Mouse (Mus musculus) neural tube, embryonic 13.5 days (tissue): ENCODE results near the gene Hoxc11. TPM values are rescaled to one million over a fixed set of nuclear protein-coding genes. Genes with fewer than 3 reads are reported as not detected.

Source experiments
- ATAC-seq: fragments of 200-750 bp; cut with Nextera tagmentation; 2 replicates; pipeline ENCODE4 v1.8.0; 2017; ENCODE audit warnings: low read depth, mild to moderate bottlenecking, moderate TSS enrichment, moderate library complexity
- H3K27ac ChIP-seq: fragments of 300-500 bp; sonication (generic); replicated peaks from 2 replicates; pipeline ENCODE4 v1.5.1; 2015; ENCODE audit warnings: moderate library complexity, mild to moderate bottlenecking, inconsistent platforms
- H3K27me3 ChIP-seq: fragments of 300-500 bp; sonication (generic); 2 replicates; pipeline ENCODE4 v1.6.1; 2015; ENCODE audit warnings: mild to moderate bottlenecking, inconsistent platforms
- H3K36me3 ChIP-seq: fragments of 300-500 bp; sonication (generic); 2 replicates; pipeline ENCODE4 v1.6.1; 2015; ENCODE audit warnings: mild to moderate bottlenecking, inconsistent platforms
- H3K4me1 ChIP-seq: fragments of 300-500 bp; sonication (generic); replicated peaks from 2 replicates; pipeline ENCODE4 v1.6.1; 2015; ENCODE audit warnings: inconsistent platforms
- H3K4me2 ChIP-seq: fragments of 300-500 bp; sonication (generic); 2 replicates; pipeline ENCODE4 v1.6.1; 2015; ENCODE audit warnings: inconsistent platforms, mild to moderate bottlenecking, moderate library complexity
- H3K4me3 ChIP-seq: fragments of 300-500 bp; sonication (generic); 2 replicates; pipeline ENCODE4 v1.5.1; 2015; ENCODE audit warnings: mild to moderate bottlenecking, inconsistent platforms
- H3K9ac ChIP-seq: fragments of 300-500 bp; sonication (generic); 2 replicates; pipeline ENCODE4 v1.6.1; 2015; ENCODE audit warnings: moderate library complexity, mild to moderate bottlenecking, inconsistent platforms
- H3K9me3 ChIP-seq: fragments of 300-500 bp; sonication (generic); 2 replicates; pipeline ENCODE4 v1.6.1; 2016; ENCODE audit warnings: inconsistent platforms
- WGBS: fragments of 180-500 bp; shearing (Covaris S2); methylation state at CpG from one replicate; pipeline ENCODE4 v1.1.7; 2015; 5-methylcytosine and 5-hydroxymethylcytosine counted together
- polyA plus RNA-seq: library from polyadenylated mRNA; unstranded; fragments of >200 nt; fragmentation: Nextera tagmentation; extraction: Ambion mirVana; gene quantifications from 2 replicates; pipeline ENCODE4 v1.2.1, GENCODE M21; 2015

The Hoxc11 gene
- polyA plus RNA-seq, 1 experiment from 2014 or later, result 2.6 TPM

DNA sequence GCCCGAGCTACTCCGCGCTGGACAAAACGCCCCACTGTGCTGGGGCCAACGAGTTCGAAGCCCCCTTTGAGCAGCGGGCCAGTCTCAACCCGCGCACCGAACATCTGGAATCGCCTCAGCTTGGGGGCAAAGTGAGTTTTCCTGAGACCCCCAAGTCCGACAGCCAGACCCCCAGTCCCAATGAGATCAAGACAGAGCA, 13.0 kb downstream of the Hoxc11 start, which contains the start of gene Hoxc5:
TSS of gene Hoxc5 (plus strand) at position 132 of the 199 bp plus-strand sequence.
- no peak for ATAC-seq
- peak within 1 kb of the TSS; percentile 91 for H3K4me2 ChIP-seq
- H3K4me1 ChIP-seq, result peaks cover 42% of the 10 kb centered on the region
- H3K27ac ChIP-seq, result peak within 1 kb of the TSS; percentile 88
- H3K9me3 ChIP-seq, result no peaks in the 10 kb centered on the region
- no peaks in the 10 kb centered on the region for H3K36me3 ChIP-seq
- WGBS, result under 1% methylated on average over 12 of the region's 12 CpGs
- H3K4me3 ChIP-seq, result peak within 1 kb of the TSS; percentile 90
- H3K9ac ChIP-seq, result peak within 1 kb of the TSS; percentile 100
- peaks cover 88% of the 10 kb centered on the region for H3K27me3 ChIP-seq

GRCm38 (mm10) chr15:102967511-102968397, 13.5 kb downstream of the Hoxc11 start:
- no peaks in the 10 kb centered on the region for H3K36me3 ChIP-seq
- peak overlapping the region; percentile 91 for H3K4me2 ChIP-seq

DNA sequence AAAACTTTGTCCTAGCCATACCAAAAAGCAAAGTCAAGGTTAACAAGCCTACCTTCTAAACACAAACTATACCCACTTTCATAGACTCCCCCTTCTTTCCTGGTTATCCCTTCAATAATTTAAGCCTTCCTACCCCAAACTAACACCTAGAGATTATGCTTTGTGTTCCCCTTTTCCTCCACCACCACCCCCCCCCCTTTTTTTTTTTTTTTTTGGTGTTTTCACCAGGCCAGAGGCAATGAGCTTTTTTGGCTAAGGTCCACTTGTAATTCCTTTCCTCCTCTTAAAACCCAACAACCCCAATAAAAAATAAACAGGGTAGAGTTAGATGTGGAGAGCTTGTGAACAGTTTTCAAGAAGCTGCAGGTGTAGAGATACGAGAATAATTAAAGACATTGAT, 15.1 kb downstream of the Hoxc11 start:
- Histone ChIP-seq H3K27me3 (peaks cover 80% of the 10 kb centered on the region), H3K9me3 (no peaks in the 10 kb centered on the region), H3K27ac (no peak overlapping the region), H3K36me3 (no peaks in the 10 kb centered on the region), H3K4me3 (peak overlapping the region; percentile 90), H3K9ac (peak overlapping the region; percentile 100), H3K4me1 (peaks cover 39% of the 10 kb centered on the region), H3K4me2 (peak overlapping the region; percentile 91)
- ATAC-seq, result no peak
- WGBS, result 31% methylated on average over 1 of the region's 1 CpGs

More at GRCm38 (mm10) chr15:102967511-102968397, 13.5 kb downstream of the Hoxc11 start:
- ATAC-seq, result no peak
- WGBS, result 4% methylated on average over 34 of the region's 34 CpGs
- Histone ChIP-seq H3K9ac (peak overlapping the region; percentile 100), H3K4me1 (peaks cover 42% of the 10 kb centered on the region), H3K27ac (peak overlapping the region; percentile 88), H3K9me3 (no peaks in the 10 kb centered on the region), H3K27me3 (peaks cover 83% of the 10 kb centered on the region), H3K4me3 (peak overlapping the region; percentile 90)

DNA sequence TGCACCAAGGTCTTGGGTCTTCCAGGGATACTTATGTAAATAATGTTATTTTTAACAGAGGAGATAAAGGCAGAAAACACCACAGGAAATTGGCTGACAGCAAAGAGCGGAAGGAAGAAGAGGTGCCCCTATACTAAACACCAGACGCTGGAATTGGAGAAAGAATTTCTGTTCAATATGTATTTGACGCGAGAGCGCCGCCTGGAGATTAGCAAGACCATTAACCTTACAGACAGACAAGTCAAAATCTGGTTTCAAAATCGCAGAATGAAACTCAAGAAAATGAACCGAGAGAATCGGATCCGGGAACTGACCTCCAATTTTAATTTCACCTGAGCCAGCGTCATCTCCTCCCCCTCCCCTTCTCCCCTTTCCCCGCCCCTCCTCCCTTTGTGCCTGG, 16.5 kb downstream of the Hoxc11 start:
- H3K4me3 ChIP-seq, result peak overlapping the region; percentile 90
- H3K4me1 ChIP-seq, result peaks cover 45% of the 10 kb centered on the region
- peak overlapping the region; percentile 91 for H3K4me2 ChIP-seq
- 1% methylated on average over 12 of the region's 12 CpGs for WGBS
- H3K9me3 ChIP-seq, result no peaks in the 10 kb centered on the region
- H3K27me3 ChIP-seq, result peaks cover 66% of the 10 kb centered on the region
- peak overlapping the region; percentile 100 for H3K9ac ChIP-seq
- H3K27ac ChIP-seq, result peak overlapping the region; percentile 99
- no peak for ATAC-seq
- H3K36me3 ChIP-seq, result no peaks in the 10 kb centered on the region

GRCm38 (mm10) chr15:102972254-102972653, 18.0 kb downstream of the Hoxc11 start:
- Histone ChIP-seq H3K4me2 (peak overlapping the region; percentile 91), H3K27ac (peak overlapping the region; percentile 99), H3K4me3 (peak overlapping the region; percentile 90), H3K27me3 (peaks cover 51% of the 10 kb centered on the region), H3K4me1 (peaks cover 39% of the 10 kb centered on the region), H3K36me3 (no peaks in the 10 kb centered on the region), H3K9me3 (no peaks in the 10 kb centered on the region), H3K9ac (peak overlapping the region; percentile 100)
- under 1% methylated on average over 21 of the region's 21 CpGs for WGBS
- ATAC-seq, result no peak

DNA sequence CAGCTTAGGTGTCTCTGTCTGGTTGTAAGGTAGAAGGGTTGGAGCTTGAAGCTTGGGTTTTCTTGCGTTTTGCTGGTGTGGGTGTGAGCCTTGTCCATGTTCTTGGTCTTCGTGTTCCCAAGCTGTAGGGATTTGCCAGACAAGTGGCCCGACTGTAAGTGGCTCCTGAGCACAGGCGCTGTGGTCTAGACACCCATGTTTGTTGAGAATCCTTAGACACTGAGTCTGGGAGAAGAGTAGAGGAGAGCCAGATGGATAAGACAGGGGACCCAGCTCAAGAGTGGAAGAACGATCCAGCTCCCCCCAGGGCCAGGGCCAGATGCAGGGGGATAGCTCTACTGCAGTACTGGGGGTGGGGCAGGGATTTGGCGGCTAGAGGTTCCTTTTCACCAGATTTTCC, 18.5 kb downstream of the Hoxc11 start:
- Histone ChIP-seq H3K9ac (peak overlapping the region; percentile 100), H3K4me3 (peak overlapping the region; percentile 90), H3K9me3 (no peaks in the 10 kb centered on the region), H3K27ac (peak overlapping the region; percentile 99), H3K27me3 (peaks cover 50% of the 10 kb centered on the region), H3K36me3 (no peaks in the 10 kb centered on the region), H3K4me2 (peak overlapping the region; percentile 91), H3K4me1 (peaks cover 41% of the 10 kb centered on the region)
- no peak for ATAC-seq
- 1% methylated on average over 6 of the region's 6 CpGs for WGBS

DNA sequence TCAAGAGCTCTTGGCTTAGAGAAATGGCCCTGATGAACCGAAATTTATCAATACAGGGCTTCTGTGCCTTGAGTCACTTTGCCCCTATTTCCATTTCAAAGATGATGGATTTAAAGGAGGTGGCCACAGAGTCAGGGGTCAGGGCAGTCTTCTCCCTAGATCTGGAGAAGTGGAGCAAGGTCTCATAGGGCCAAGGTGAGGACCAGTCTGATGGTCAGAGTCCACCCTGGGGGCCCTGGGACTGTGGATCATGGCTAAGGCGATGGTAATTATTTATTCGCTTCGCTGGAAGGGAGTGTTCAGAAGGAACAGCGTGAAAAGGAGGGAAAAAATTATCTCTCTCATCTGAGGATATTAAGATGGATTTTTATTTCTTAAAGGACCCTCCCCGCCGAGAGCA, 20.8 kb downstream of the Hoxc11 start:
- Histone ChIP-seq H3K27ac (peak overlapping the region; percentile 99), H3K27me3 (peaks cover 44% of the 10 kb centered on the region), H3K9me3 (no peaks in the 10 kb centered on the region), H3K4me1 (peaks cover 60% of the 10 kb centered on the region), H3K9ac (peak overlapping the region; percentile 100), H3K4me2 (peak overlapping the region; percentile 91), H3K4me3 (peak overlapping the region; percentile 90), H3K36me3 (no peaks in the 10 kb centered on the region)
- under 1% methylated on average over 7 of the region's 7 CpGs for WGBS
- no peak for ATAC-seq

DNA sequence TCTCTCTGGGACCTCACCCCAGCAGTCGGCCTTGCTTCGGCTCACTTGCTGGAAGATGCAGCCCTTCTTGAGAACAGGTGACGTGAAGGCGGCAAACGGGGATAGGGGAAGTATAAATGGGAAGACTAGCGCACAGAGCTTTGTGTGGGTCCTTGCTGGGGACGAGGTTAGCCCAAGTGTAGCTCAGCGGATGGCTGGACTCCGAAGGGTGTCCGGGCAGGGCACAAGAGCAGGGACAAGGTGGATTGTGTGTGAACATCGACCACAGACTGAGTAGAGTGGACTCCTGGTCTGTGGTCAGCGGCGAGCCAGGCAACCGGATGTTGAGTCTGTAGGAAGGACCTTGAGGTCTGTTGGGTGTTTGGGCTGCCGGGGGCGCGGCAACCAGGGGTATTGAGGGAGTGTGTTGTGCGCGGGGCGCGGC, 21.5 kb downstream of the Hoxc11 start:
- peaks cover 39% of the 10 kb centered on the region for H3K27me3 ChIP-seq
- no peaks in the 10 kb centered on the region for H3K36me3 ChIP-seq
- H3K4me3 ChIP-seq, result peak overlapping the region; percentile 90
- peak overlapping the region; percentile 99 for H3K27ac ChIP-seq
- no peaks in the 10 kb centered on the region for H3K9me3 ChIP-seq
- H3K4me2 ChIP-seq, result peak overlapping the region; percentile 91
- ATAC-seq, result no peak
- WGBS, result under 1% methylated on average over 21 of the region's 21 CpGs
- H3K9ac ChIP-seq, result peak overlapping the region; percentile 100
- peaks cover 55% of the 10 kb centered on the region for H3K4me1 ChIP-seq

DNA sequence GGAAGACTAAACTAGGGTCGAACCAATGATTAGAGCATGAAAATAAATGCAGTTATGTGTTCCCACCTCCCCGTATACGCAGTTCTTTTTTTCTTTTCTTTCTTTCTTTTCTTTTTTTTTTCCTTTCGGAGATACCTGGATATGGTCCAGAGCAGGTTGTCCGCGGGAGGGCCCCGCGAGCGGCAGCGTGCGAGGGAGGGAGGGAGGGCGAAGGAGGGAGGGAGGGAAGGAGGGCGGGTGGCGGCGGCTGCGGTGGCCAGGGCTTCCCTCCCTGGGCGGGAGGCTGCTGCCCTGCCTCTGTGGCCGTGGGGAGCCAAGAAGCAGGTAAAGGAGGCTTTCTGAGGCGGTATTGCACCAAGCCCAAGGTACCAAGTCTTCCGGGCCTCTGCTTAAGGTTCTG, 21.9 kb downstream of the Hoxc11 start, which contains the start of gene Hoxc9:
TSS of gene Hoxc9 (plus strand) at position 269 of the 400 bp plus-strand sequence.
- no peaks in the 10 kb centered on the region for H3K36me3 ChIP-seq
- no peaks in the 10 kb centered on the region for H3K9me3 ChIP-seq
- peaks cover 51% of the 10 kb centered on the region for H3K4me1 ChIP-seq
- peak within 1 kb of the TSS; percentile 90 for H3K4me3 ChIP-seq
- peak within 1 kb of the TSS; percentile 100 for H3K9ac ChIP-seq
- 2% methylated on average over 7 of the region's 20 CpGs for WGBS
- peak within 1 kb of the TSS; percentile 99 for H3K27ac ChIP-seq
- H3K27me3 ChIP-seq, result peaks cover 35% of the 10 kb centered on the region
- H3K4me2 ChIP-seq, result peak within 1 kb of the TSS; percentile 91
- ATAC-seq, result no peak

- WGBS, result under 1% methylated on average over 37 of the region's 37 CpGs
- Histone ChIP-seq H3K27ac (peak overlapping the region; percentile 99), H3K9me3 (no peaks in the 10 kb centered on the region), H3K27me3 (peaks cover 31% of the 10 kb centered on the region), H3K36me3 (no peaks in the 10 kb centered on the region), H3K4me1 (peaks cover 47% of the 10 kb centered on the region), H3K4me3 (peak overlapping the region; percentile 90), H3K9ac (peak overlapping the region; percentile 100), H3K4me2 (peak overlapping the region; percentile 91)
- ATAC-seq, result no peak
These were observed 22.6 kb downstream of the Hoxc11 start for GRCm38 (mm10) chr15:102976631-102977422.

DNA sequence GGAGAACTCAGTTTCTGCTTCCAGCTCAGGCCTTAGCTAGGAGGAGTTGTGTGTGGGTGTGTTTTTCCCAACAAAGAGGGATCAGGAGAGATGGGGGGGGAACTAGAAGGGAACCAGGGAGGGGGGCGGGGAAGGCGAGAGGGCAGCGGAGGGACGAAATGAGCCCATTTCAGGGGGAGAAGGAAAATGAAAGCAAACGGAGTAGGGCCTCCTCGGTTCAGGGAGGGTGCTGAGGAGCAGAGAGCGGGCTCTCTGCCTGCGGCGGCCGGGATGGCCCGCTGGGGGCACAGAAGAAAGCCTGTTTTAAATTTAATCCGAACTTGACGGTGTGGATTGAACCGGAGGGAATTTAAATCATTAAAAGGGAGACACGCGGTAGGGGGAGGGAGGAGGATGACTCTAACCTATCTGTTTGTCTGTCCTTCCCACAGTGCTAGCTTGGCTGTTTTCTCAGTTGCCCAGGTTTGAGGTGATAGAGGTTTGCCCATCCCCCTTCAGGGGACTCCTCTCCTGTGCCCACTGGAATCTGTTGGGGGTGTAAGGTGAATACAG, 23.3 kb downstream of the Hoxc11 start:
- peak overlapping the region; percentile 100 for H3K9ac ChIP-seq
- H3K4me1 ChIP-seq, result peaks cover 51% of the 10 kb centered on the region
- peaks cover 31% of the 10 kb centered on the region for H3K27me3 ChIP-seq
- H3K9me3 ChIP-seq, result no peaks in the 10 kb centered on the region
- H3K36me3 ChIP-seq, result no peaks in the 10 kb centered on the region
- 0 out of 2 replicates have a peak, but pooled peaks have one; percentile 14 for ATAC-seq
- H3K27ac ChIP-seq, result peak overlapping the region; percentile 99
- H3K4me2 ChIP-seq, result peak overlapping the region; percentile 91
- 2% methylated on average over 16 of the region's 16 CpGs for WGBS
- peak overlapping the region; percentile 90 for H3K4me3 ChIP-seq
